Mouse (Mus musculus): Measurements from ENCODE around the gene Atp5g2. TPM values are rescaled to one million over a fixed set of nuclear protein-coding genes. Genes with fewer than 3 reads are reported as not detected.

Atp5g2 gene
- total RNA-seq (2021), result 1 to 10 TPM; 9.7 to 9.8 TPM

GRCm38 (mm10) chr15:102672215-102673071 is at the start of gene Atp5g2:
Gene Atp5g2, minus strand, starts transcription at chr15:102672352.
- DNase-seq (ENCODE audit: extremely low spot score in 1 of 2, low spot score in 2 of 2), result peak; percentile 36 to 49
- intact Hi-C loops (cut with DNase I), result loop anchor here (5.0 kb wide), 1 partner anchor 40 kb away; no protein-coding TSS in a partner anchor

DNA sequence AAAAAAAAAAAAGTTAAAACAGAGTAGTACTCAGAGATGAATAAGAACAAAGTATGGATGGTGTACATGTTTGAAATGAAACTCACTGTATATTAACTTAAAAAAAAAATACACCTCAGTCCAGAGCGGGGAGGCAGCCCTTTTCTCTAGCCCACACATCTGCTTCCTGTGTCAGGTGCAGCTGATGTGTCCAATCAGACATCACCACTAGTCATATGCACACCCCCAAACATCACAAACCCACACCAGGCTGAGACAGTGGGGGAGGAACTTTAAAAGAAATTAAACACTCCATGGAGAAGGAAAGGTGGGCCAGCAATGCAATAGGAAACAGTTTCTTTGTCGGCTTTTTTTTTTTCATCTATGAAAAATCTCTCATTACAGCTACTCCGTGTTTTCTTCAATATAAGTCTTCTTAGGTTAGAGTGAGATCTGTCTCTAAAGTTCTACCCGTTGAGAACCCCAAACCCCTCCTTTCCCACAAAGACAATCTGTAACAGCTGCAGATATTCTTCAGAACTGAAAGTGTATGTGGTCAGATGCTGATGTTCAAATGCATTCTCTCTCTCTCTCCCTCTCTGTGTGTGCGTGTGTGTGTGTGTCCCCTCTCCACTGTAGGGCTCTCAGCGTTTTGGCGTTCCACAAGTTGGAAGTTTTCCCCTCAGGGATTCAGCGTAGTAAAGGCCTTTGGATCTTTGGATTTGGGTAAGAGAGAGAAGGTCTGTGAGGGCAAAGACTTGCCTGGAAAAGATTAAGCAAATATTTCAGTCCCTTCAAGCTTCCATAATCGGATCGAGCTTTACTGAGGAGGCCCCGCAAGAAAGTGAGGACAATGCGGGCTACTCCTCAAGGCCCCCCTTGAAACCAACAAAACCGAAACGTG is 49.1 kb upstream of the Atp5g2 start:
- DNase-seq (ENCODE audit: extremely low spot score in 1 of 2, low spot score in 2 of 2), result no peak
- intact Hi-C loops (cut with DNase I), result no loop called here

DNA sequence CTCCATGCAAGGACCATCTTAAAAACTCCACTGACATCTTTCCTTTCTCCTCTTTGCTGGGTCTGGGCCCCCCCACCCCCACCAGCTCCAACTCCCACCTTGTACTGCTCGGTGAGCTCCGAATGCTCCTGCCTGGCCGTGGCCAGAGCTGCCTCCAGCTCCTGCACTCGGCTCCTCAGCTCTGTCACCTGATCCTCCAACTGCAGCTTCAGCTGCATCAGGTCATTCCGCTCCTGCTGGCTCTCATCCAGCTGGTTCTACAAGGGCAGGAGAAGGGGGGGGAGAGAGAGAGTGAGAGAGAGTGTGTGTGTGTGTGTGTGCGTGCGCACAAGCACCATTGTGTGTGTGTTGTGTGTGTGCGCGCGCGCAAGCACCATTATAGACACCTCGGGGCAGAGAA is 44.0 kb upstream of the Atp5g2 start:
- no peak for DNase-seq (ENCODE audit: extremely low spot score in 1 of 2, low spot score in 2 of 2)
- intact Hi-C loops (cut with DNase I), result no loop called here

DNA sequence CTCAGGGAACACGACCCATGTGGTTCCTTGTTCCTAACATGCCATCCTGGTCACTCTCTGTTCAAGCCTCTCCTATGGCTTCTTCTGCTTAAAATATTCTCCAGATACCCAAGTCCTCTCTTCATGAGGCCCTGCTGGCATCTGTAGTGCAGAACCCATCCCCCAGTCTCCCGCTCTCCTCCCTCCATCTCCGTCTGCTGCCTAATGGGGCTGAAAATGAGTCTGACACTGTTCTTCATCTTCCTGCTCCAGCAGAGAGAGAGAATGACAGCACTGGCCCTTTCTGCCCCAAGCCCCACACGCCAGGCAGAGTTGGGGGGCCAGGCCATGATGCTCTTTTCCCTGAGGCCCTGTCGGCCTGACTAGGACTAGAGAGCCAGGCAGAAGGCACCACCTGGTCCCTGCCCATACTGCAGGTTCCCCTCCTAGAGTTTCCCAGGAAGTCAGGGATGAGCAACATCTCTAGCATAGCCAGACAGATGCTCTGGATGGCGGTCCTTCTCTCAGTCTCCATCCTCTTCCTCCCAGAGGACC is 35.7 kb upstream of the Atp5g2 start:
- intact Hi-C loops (cut with DNase I), result no loop called here
- DNase-seq (ENCODE audit: extremely low spot score in 1 of 2, low spot score in 2 of 2), result no peak

GRCm38 (mm10) chr15:102705923-102706503 is 33.9 kb upstream of the Atp5g2 start:
- intact Hi-C loops (cut with DNase I), result no loop called here
- no peak for DNase-seq (ENCODE audit: extremely low spot score in 1 of 2, low spot score in 2 of 2)

- intact Hi-C loops (cut with DNase I), result no loop called here
- DNase-seq (ENCODE audit: extremely low spot score in 1 of 2, low spot score in 2 of 2), result peak in 1 of 2 experiments; percentile 22
These were observed 33.2 kb upstream of the Atp5g2 start for GRCm38 (mm10) chr15:102705226-102705894.

DNA sequence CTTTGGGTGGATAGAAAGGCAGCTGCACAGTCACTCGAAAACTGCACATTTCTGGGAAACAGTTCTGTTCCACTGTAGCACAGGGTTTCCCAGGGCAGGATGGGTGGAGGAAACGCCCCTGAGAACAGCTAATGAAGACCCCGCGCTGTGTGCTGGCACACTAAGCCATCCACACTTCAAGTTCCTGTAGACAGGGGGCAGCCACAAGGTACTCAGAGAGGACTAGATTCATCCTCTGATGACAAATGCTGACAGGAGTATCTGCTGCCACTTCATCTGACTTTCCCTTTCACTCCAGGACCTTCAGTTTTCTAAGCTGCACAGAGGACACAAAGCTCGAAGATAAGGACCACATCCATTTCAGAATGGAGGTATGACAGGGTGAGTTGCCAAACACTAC is 32.7 kb upstream of the Atp5g2 start:
- no peak for DNase-seq (ENCODE audit: extremely low spot score in 1 of 2, low spot score in 2 of 2)
- intact Hi-C loops (cut with DNase I), result no loop called here

DNA sequence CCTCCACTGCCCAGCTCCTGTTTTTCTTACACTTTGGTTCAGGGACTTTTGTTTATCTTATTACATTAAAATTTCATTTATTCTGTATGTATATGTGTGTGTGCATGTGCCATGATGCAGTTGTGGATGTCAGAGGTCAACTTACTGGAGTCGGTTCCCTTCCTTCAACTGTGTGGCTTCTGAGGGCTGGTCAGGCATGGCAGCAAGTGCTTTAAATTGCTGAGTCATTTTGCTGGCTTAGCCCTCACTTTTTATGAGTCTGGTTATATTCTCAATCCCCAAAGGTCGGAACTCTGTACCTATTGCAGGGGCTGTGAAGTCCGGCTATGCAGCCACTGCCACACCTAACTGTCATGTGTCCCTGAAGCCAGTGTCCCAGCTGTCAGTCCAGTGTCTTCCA is 30.8 kb upstream of the Atp5g2 start:
- DNase-seq (ENCODE audit: extremely low spot score in 1 of 2, low spot score in 2 of 2), result no peak
- intact Hi-C loops (cut with DNase I), result no loop called here

DNA sequence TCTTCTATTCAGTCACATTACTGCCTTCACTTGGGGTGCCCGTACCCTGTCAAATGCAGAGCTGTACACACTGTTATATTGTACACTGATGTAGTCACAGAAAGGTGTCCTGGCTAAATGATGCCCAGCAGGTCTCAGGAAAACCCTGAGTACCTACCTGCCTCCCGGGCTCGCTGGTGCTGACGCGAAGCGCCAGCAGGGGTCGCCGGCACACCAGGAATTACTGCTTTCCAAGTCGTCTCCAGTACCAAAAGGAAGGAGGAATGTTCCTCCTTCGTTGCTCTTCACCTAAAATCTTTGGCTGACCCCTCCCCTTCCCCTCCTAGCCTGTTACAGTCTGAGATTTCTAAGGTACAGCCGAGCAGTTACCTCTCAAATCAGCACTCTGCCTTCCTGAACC is 26.0 kb upstream of the Atp5g2 start:
- intact Hi-C loops (cut with DNase I), result loop anchor here (2.0 to 5.0 kb wide), 2 partner anchors 45 to 474 kb away; no protein-coding TSS in a partner anchor
- DNase-seq (ENCODE audit: extremely low spot score in 1 of 2, low spot score in 2 of 2), result peak; percentile 76 to 82

DNA sequence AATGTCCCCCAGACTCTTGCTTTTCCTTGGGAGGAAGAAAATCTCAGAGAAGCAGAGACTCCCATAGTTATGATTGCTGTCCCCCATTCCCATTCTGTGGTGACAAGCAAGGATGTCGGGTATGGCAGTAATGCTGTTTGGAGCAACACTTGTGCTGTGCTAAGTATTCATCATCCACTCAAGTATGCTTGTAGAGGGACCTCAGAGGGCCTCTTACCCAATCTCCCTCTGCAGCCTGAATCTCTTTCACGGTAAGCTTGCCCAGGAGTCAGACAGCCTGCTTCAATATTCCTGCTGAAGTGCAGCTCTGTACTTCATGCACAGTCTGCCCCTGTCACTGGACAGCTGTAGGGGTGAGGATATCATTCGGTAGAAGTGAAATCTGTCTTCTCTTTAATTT is 24.7 kb upstream of the Atp5g2 start:
- intact Hi-C loops (cut with DNase I), result loop anchor here (5.0 kb wide), 1 partner anchor 475 kb away; no protein-coding TSS in a partner anchor

GRCm38 (mm10) chr15:102693600-102693999 is 21.4 kb upstream of the Atp5g2 start:
- intact Hi-C loops (cut with DNase I), result no loop called here
- peak; percentile 82 to 89 for DNase-seq (ENCODE audit: extremely low spot score in 1 of 2, low spot score in 2 of 2)

More for the DNA sequence above, 24.7 kb upstream of the Atp5g2 start:
- no peak for DNase-seq (ENCODE audit: extremely low spot score in 1 of 2, low spot score in 2 of 2)

- intact Hi-C loops (cut with DNase I), result no loop called here
- DNase-seq (ENCODE audit: extremely low spot score in 1 of 2, low spot score in 2 of 2), result peak; percentile 61 to 86
These were observed 20.8 kb upstream of the Atp5g2 start for GRCm38 (mm10) chr15:102692991-102693411.

GRCm38 (mm10) chr15:102692321-102692804 is 20.2 kb upstream of the Atp5g2 start:
- intact Hi-C loops (cut with DNase I), result no loop called here
- no peak for DNase-seq (ENCODE audit: extremely low spot score in 1 of 2, low spot score in 2 of 2)

GRCm38 (mm10) chr15:102685791-102686190 is 13.6 kb upstream of the Atp5g2 start:
- no peak for DNase-seq (ENCODE audit: extremely low spot score in 1 of 2, low spot score in 2 of 2)
- intact Hi-C loops (cut with DNase I), result no loop called here

DNA sequence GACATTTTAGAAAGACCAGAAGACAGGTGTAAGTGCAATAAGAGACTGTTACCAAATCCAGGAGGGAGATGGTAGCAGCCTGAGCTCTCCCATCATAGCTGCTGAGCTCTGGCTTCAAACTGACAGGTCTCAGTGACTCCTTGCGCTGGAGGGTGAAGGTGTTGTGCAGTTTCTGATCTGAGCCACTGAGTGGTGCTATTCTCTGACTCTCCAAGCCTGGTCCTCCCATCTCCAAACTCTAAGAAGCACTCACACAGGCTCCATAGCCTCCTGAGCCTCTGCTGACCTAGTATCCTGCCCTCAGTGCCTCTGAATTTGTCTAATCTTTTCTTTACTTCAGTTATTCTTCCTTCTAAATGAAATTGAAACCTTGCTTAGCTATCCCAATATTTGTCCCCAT is 11.5 kb upstream of the Atp5g2 start:
- no peak for DNase-seq (ENCODE audit: extremely low spot score in 1 of 2, low spot score in 2 of 2)
- intact Hi-C loops (cut with DNase I), result no loop called here

DNA sequence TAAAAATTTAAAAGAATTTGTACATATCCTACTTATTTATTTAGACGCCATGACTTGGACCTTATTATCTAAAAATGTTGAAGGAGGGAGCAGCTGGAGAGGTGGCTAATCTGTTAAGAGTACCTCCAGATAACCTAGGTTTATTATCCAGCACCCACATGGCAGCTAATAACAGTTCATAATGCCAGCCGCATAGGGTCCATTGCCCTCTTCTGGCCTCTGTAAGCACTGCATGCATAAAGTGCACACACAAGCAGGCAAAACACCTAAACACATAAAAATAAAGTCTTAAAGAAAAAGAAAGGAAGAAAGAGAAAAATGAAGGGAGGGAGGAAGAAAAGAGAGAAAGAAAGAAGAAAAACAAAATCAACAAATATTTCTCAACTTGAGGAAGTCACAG is 4.2 kb upstream of the Atp5g2 start:
- intact Hi-C loops (cut with DNase I), result no loop called here
- DNase-seq (ENCODE audit: extremely low spot score in 1 of 2, low spot score in 2 of 2), result no peak

GRCm38 (mm10) chr15:102673548-102673947 is 1.4 kb upstream of the Atp5g2 start:
- intact Hi-C loops (cut with DNase I), result loop anchor here (5.0 kb wide), 1 partner anchor 41 kb away; no protein-coding TSS in a partner anchor
- DNase-seq (ENCODE audit: extremely low spot score in 1 of 2, low spot score in 2 of 2), result peak; percentile 55 to 73

- intact Hi-C loops (cut with DNase I), result loop anchor here (5.0 kb wide), 1 partner anchor 39 kb away; no protein-coding TSS in a partner anchor
- DNase-seq (ENCODE audit: extremely low spot score in 1 of 2, low spot score in 2 of 2), result peak; percentile 65 to 94
These were observed 384 bp downstream of the Atp5g2 start for GRCm38 (mm10) chr15:102671721-102672214.

Measured in left cerebral cortex, postnatal 10 days (tissue).